In the genomic region with DNA sequence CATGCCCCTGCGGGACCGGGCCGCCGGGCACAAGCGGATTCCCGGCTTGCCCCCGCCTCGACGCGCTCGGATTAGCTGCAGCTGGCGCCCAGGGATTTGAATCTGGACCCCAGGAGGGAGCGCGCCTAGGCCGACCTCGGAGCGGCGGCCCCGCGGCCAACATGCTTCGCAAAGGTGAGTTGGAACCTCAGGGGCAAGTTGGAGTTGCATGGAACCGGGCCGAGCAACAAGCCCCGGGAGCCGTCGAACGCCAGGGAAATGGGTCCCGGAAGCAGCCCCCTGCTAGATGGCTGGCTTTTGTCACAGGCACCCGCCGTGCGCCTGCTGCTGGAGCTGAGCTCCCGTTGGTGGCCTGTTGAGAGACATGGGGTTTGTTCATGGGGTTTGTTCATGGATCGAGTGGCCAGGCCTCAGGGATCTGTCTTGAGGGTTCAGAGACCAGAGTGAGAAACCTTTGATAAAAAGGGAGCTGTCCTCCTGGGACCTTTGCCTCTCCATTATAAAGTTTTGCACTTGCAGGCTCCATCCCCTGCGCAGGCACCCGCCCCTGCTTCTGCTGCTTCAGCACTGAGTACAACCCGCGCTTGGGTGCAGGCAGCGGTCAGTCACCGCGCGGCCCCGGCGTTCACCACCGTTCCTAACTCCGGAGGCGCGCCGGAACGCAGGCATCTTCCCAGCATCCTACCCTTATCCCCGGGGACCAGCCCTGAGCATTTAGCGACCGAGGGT, we compare ENCODE assay signal across 9 mouse cellular contexts. TPM values are rescaled to one million over a fixed set of nuclear protein-coding genes. Genes with fewer than 3 reads are reported as not detected.
DNase-seq lines count a peak whose midpoint lies in the region; ATAC-seq lines count a peak whose summit lies in the region.
"Had no signal": no experiment of that assay in that cellular context is flagged by ENCODE, and none has a peak within 500 bp of the region (broad histone marks: within the 10 kb centered on the region; RNA-seq: fewer than 3 reads in every experiment).

No protein-coding gene starts in this region.

- H3K9ac ChIP-seq in forebrain, embryonic 12.5 days, result peak overlapping the region; percentile 48
- H3K9ac ChIP-seq in intestine, embryonic 14.5 days (ENCODE audit: low read length), result peak overlapping the region; percentile 21; the same call in 1 of the 2 replicates
- H3K9ac ChIP-seq in midbrain, embryonic 12.5 days (replicated peaks), result peak overlapping the region; percentile 62

- ATAC-seq in forebrain, embryonic 12.5 days (ENCODE audit: low FRiP score), result no peak
- ATAC-seq in intestine, embryonic 14.5 days (replicated peaks; ENCODE audit: low FRiP score, low TSS enrichment, low read depth), result no peak
- no peak for ATAC-seq in midbrain, embryonic 12.5 days (ENCODE audit: low FRiP score, low read depth)
- ATAC-seq in inflammation-experienced regulatory T-cells, adult 6 months, result no peak
- ATAC-seq: Patski had no signal

- peak overlapping the region; percentile 69 for H3K4me2 ChIP-seq in forebrain, embryonic 12.5 days
- peak overlapping the region; percentile 75 for H3K4me2 ChIP-seq in intestine, embryonic 14.5 days (ENCODE audit: low read length)
- H3K4me2 ChIP-seq in midbrain, embryonic 12.5 days (replicated peaks), result peak overlapping the region; percentile 75

- peak; percentile 51 for DNase-seq in embryo, embryonic 10 days (ENCODE audit: low spot score)
- no peak for DNase-seq in embryo, embryonic 10.5 days (ENCODE audit: low spot score)
- peak; percentile 50 for DNase-seq in ES-CJ7 (ENCODE audit: low read depth, low spot score)
- DNase-seq in intestine, embryonic 14.5 days (ENCODE audit: low spot score), result peak; percentile 75
- DNase-seq in layer of hippocampus, postnatal 10 days (ENCODE audit: low spot score in 2 of 2), result no peak

- no peaks in the 10 kb centered on the region for H3K9me3 ChIP-seq in forebrain, embryonic 12.5 days
- no peaks in the 10 kb centered on the region for H3K9me3 ChIP-seq in intestine, embryonic 14.5 days (ENCODE audit: control insufficient read depth, low read length)
- H3K9me3 ChIP-seq in midbrain, embryonic 12.5 days, result no peaks in the 10 kb centered on the region

- peaks cover 55% of the 10 kb centered on the region for H3K4me1 ChIP-seq in forebrain, embryonic 12.5 days
- peaks cover 21% of the 10 kb centered on the region for H3K4me1 ChIP-seq in intestine, embryonic 14.5 days (replicated peaks; ENCODE audit: control insufficient read depth, insufficient read depth, low read length)
- H3K4me1 ChIP-seq in midbrain, embryonic 12.5 days, result peaks cover 43% of the 10 kb centered on the region

- H3K27me3 ChIP-seq in forebrain, embryonic 12.5 days, result peaks cover 86% of the 10 kb centered on the region
- peaks cover 68% of the 10 kb centered on the region for H3K27me3 ChIP-seq in intestine, embryonic 14.5 days (replicated peaks; ENCODE audit: control insufficient read depth, insufficient read depth, low read length)
- H3K27me3 ChIP-seq in midbrain, embryonic 12.5 days, result peaks cover 73% of the 10 kb centered on the region

- H3K4me3 ChIP-seq in forebrain, embryonic 12.5 days (replicated peaks), result peak overlapping the region; percentile 49
- H3K4me3 ChIP-seq in intestine, embryonic 14.5 days (ENCODE audit: low read depth, low read length), result peak overlapping the region; percentile 52
- peak overlapping the region; percentile 57 for H3K4me3 ChIP-seq in midbrain, embryonic 12.5 days

- H3K36me3 ChIP-seq in forebrain, embryonic 12.5 days (replicated peaks), result no peaks in the 10 kb centered on the region
- no peaks in the 10 kb centered on the region for H3K36me3 ChIP-seq in intestine, embryonic 14.5 days (ENCODE audit: control insufficient read depth, insufficient read depth, low read length)
- H3K36me3 ChIP-seq in midbrain, embryonic 12.5 days, result no peaks in the 10 kb centered on the region

- under 1% methylated on average over 52 of the region's 52 CpGs for WGBS in forebrain, embryonic 12.5 days
- WGBS in intestine, embryonic 14.5 days, result under 1% methylated on average over 52 of the region's 52 CpGs
- WGBS in midbrain, embryonic 12.5 days, result under 1% methylated on average over 52 of the region's 52 CpGs

- H3K27ac ChIP-seq in forebrain, embryonic 12.5 days, result no peak overlapping the region
- H3K27ac ChIP-seq in intestine, embryonic 14.5 days (ENCODE audit: low read depth), result no peak overlapping the region
- H3K27ac ChIP-seq in midbrain, embryonic 12.5 days (replicated peaks), result peak overlapping the region; percentile 67

RNA-seq across cellular contexts. Expression of gene Rtn4rl1, which starts 0.7 kb away (rescaled TPM):
- polyA plus RNA-seq in forebrain, embryonic 12.5 days (2016; fragmentation: Nextera tagmentation; extraction: Ambion mirVana), result 1.7 and 1.8 TPM in 2 replicates
- polyA plus RNA-seq in intestine, embryonic 14.5 days (2014; fragmentation: Nextera tagmentation; extraction: Ambion mirVana), result 1.6 and 2.0 TPM in 2 replicates
- polyA plus RNA-seq in midbrain, embryonic 12.5 days (2016; fragmentation: Nextera tagmentation; extraction: Ambion mirVana), result 9.3 and 10.2 TPM in 2 replicates
- 1 to 10 TPM; 1.3 to 2.5 (median 2.2) TPM for polyA plus RNA-seq in inflammation-experienced regulatory T-cells, adult 6 months (2017; shearing (Covaris generic))
- total RNA-seq in layer of hippocampus, postnatal 10 days (2021), result 10 to 100 TPM; 54.5 to 58.5 TPM

RNA-seq across cellular contexts. Expression of gene Dph1, which starts 3.2 kb away (rescaled TPM):
- polyA plus RNA-seq in forebrain, embryonic 12.5 days (2016; fragmentation: Nextera tagmentation; extraction: Ambion mirVana), result 15.7 and 16.6 TPM in 2 replicates
- polyA plus RNA-seq in intestine, embryonic 14.5 days (2014; fragmentation: Nextera tagmentation; extraction: Ambion mirVana), result 27.9 and 31.5 TPM in 2 replicates
- 15.8 and 17.6 TPM in 2 replicates for polyA plus RNA-seq in midbrain, embryonic 12.5 days (2016; fragmentation: Nextera tagmentation; extraction: Ambion mirVana)
- polyA plus RNA-seq in inflammation-experienced regulatory T-cells, adult 6 months (2017; shearing (Covaris generic)), result 10 to 100 TPM in 2 of 3 experiments, 1 to 10 TPM in 1; 4.0 to 15.3 (median 11.7) TPM
- 10 to 100 TPM; 20.8 to 21.1 TPM for total RNA-seq in layer of hippocampus, postnatal 10 days (2021)

RNA-seq across cellular contexts. Expression of gene Ovca2, which starts 15.7 kb away (rescaled TPM):
- polyA plus RNA-seq in forebrain, embryonic 12.5 days (2016; fragmentation: Nextera tagmentation; extraction: Ambion mirVana), result 24.3 and 25.3 TPM in 2 replicates
- polyA plus RNA-seq in intestine, embryonic 14.5 days (2014; fragmentation: Nextera tagmentation; extraction: Ambion mirVana), result 29.9 and 32.2 TPM in 2 replicates
- 23.2 and 24.9 TPM in 2 replicates for polyA plus RNA-seq in midbrain, embryonic 12.5 days (2016; fragmentation: Nextera tagmentation; extraction: Ambion mirVana)
- polyA plus RNA-seq in inflammation-experienced regulatory T-cells, adult 6 months (2017; shearing (Covaris generic)), result 10 to 100 TPM; 27.9 to 36.4 (median 32.7) TPM
- 10 to 100 TPM; 10.1 to 11.1 TPM for total RNA-seq in layer of hippocampus, postnatal 10 days (2021)

RNA-seq across cellular contexts. Expression of gene Hic1, which starts 25.0 kb away (rescaled TPM):
- 3.2 and 4.4 TPM in 2 replicates for polyA plus RNA-seq in forebrain, embryonic 12.5 days (2016; fragmentation: Nextera tagmentation; extraction: Ambion mirVana)
- polyA plus RNA-seq in intestine, embryonic 14.5 days (2014; fragmentation: Nextera tagmentation; extraction: Ambion mirVana), result 13.0 and 14.5 TPM in 2 replicates
- polyA plus RNA-seq in midbrain, embryonic 12.5 days (2016; fragmentation: Nextera tagmentation; extraction: Ambion mirVana), result 3.7 and 4.8 TPM in 2 replicates
- polyA plus RNA-seq in inflammation-experienced regulatory T-cells, adult 6 months (2017; shearing (Covaris generic)), result under 1 TPM; 0.21 to 0.50 (median 0.38) TPM
- 1 to 10 TPM; 3.3 to 6.1 TPM for total RNA-seq in layer of hippocampus, postnatal 10 days (2021)

Comparison
In these comparisons a context has a peak if more than half of its experiments do, and no peak if none do; other contexts are left out.
1. DNase-seq: peak in embryo, embryonic 10 days (single experiment), ES-CJ7 (single experiment) and intestine, embryonic 14.5 days (single experiment); none in embryo, embryonic 10.5 days (single experiment) and layer of hippocampus, postnatal 10 days (0 of 2).
2. Peak in every context shown above with its lines, with median percentiles within 50 percentile points of each other: H3K4me2 ChIP-seq, H3K4me3 ChIP-seq and H3K9ac ChIP-seq.